8 mouse cellular contexts compared by ENCODE assay signal in genomic region chr15:84231113-84231712, GRCm38 (mm10). TPM values are rescaled to one million over a fixed set of nuclear protein-coding genes. Genes with fewer than 3 reads are reported as not detected.
A peak's percentile ranks its signal among the peaks of the same experiment; 100 is the strongest.
DNase-seq lines count a peak whose midpoint lies in the region; ATAC-seq lines count a peak whose summit lies in the region.

No protein-coding gene starts in this region.

- intact Hi-C loops in heart, postnatal 10 days (cut with DNase I), result no loop called here

- no peaks in the 10 kb centered on the region for H3K9me3 ChIP-seq in embryonic facial prominence, embryonic 15.5 days (replicated peaks)

- peak; percentile 51 for DNase-seq in retina, postnatal 1 day
- DNase-seq in retina, embryonic 14.5 days (ENCODE audit: low spot score), result no peak
- DNase-seq in heart, postnatal 10 days, result peak; percentile 53 to 57
- DNase-seq in layer of hippocampus, postnatal 14 days (ENCODE audit: low spot score in 2 of 2), result peak; percentile 58 to 59
- DNase-seq in lung, postnatal 10 days, result peak; percentile 70
- DNase-seq in right cerebral cortex, postnatal 25 days, result peak; percentile 69
- no peak for DNase-seq in embryo, embryonic 9.5 days (ENCODE audit: extremely low spot score)

- H3K9ac ChIP-seq in embryonic facial prominence, embryonic 15.5 days, result no peak overlapping the region

- H3K4me1 ChIP-seq in embryonic facial prominence, embryonic 15.5 days, result peaks cover 33% of the 10 kb centered on the region

- 6% methylated on average over 16 of the region's 16 CpGs for WGBS in embryonic facial prominence, embryonic 15.5 days

- no peak overlapping the region for H3K27ac ChIP-seq in embryonic facial prominence, embryonic 15.5 days (replicated peaks)

- H3K27me3 ChIP-seq in embryonic facial prominence, embryonic 15.5 days, result 0 out of 2 replicates have a peak, but pooled peaks cover 4% of the 10 kb centered on the region

- peak overlapping the region; percentile 92 for H3K4me2 ChIP-seq in embryonic facial prominence, embryonic 15.5 days (replicated peaks)

- H3K4me3 ChIP-seq in embryonic facial prominence, embryonic 15.5 days (replicated peaks), result peak overlapping the region; percentile 49

- no peak for ATAC-seq in embryonic facial prominence, embryonic 15.5 days (ENCODE audit: insufficient number of reproducible peaks, low FRiP score, low TSS enrichment, low read depth)

- H3K36me3 ChIP-seq in embryonic facial prominence, embryonic 15.5 days, result no peaks in the 10 kb centered on the region

RNA-seq across cellular contexts. Expression of gene Parvb, which starts 0.6 kb away (rescaled TPM):
- polyA plus RNA-seq in embryonic facial prominence, embryonic 15.5 days (2015; fragmentation: Nextera tagmentation; extraction: Ambion mirVana), result 4.5 and 4.8 TPM in 2 replicates
- total RNA-seq in heart, postnatal 10 days (2021), result 100 to 1,000 TPM; 165 to 174 TPM
- 10 to 100 TPM; 56.7 to 57.8 TPM for total RNA-seq in layer of hippocampus, postnatal 14 days (2021)

RNA-seq across cellular contexts. Expression of gene Samm50, which starts 39.2 kb away (rescaled TPM):
- polyA plus RNA-seq in embryonic facial prominence, embryonic 15.5 days (2015; fragmentation: Nextera tagmentation; extraction: Ambion mirVana), result 89.8 and 96.4 TPM in 2 replicates
- total RNA-seq in heart, postnatal 10 days (2021), result 100 to 1,000 TPM; 254 to 262 TPM
- 10 to 100 TPM; 88.3 to 89.8 TPM for total RNA-seq in layer of hippocampus, postnatal 14 days (2021)

Comparison
In these comparisons a context has a peak if more than half of its experiments do, and no peak if none do; other contexts are left out.
1. DNase-seq: peak in retina, postnatal 1 day (single experiment), heart, postnatal 10 days (2 of 2), layer of hippocampus, postnatal 14 days (2 of 2), lung, postnatal 10 days (single experiment) and right cerebral cortex, postnatal 25 days (single experiment); none in retina, embryonic 14.5 days (single experiment) and embryo, embryonic 9.5 days (single experiment).